Mouse (Mus musculus) E14TG2a.4 (cell line): ENCODE measurements around the gene Mov10.
A peak's percentile ranks its signal among the peaks of the same experiment; 100 is the strongest.
"Not testable (repeated sequence)": the region's sequence is repeated elsewhere in the genome, so short reads cannot be mapped to it uniquely, and the experiment has no call there.

Experiments used
- H3K27me3 ChIP-seq: 2 replicates; pipeline ENCODE4 v1.6.1; 2014; ENCODE audit warnings: low read length, control low read depth; ENCODE audit not compliant: insufficient read depth
- H3K36me3 ChIP-seq: 2 replicates; pipeline ENCODE4 v1.6.1; 2014; ENCODE audit warnings: low read length, control low read depth; ENCODE audit not compliant: insufficient read depth
- H3K4me1 ChIP-seq: replicated peaks from 2 replicates; pipeline ENCODE4 v1.6.1; 2014; ENCODE audit warnings: low read depth, low read length, control low read depth
- H3K4me3 ChIP-seq: replicated peaks from 2 replicates; pipeline ENCODE4 v1.5.1; 2014; ENCODE audit warnings: mild to moderate bottlenecking, low read length
- H3K9me3 ChIP-seq: 2 replicates; pipeline ENCODE4 v1.6.1; 2014; ENCODE audit warnings: low read length, control low read depth
- CTCF ChIP-seq: conservative IDR thresholded peaks from 2 replicates; pipeline ENCODE4 v1.5.1; 2014; ENCODE audit warnings: low read length
- NANOG ChIP-seq: IDR thresholded peaks from 2 replicates; pipeline ENCODE4 v1.6.1; 2014; ENCODE audit warnings: borderline replicate concordance, low read length, mixed read lengths
- POU5F1 ChIP-seq: IDR thresholded peaks from 2 replicates; pipeline ENCODE4 v1.6.1; 2014; ENCODE audit warnings: low read length, borderline replicate concordance

Mov10 gene

DNA sequence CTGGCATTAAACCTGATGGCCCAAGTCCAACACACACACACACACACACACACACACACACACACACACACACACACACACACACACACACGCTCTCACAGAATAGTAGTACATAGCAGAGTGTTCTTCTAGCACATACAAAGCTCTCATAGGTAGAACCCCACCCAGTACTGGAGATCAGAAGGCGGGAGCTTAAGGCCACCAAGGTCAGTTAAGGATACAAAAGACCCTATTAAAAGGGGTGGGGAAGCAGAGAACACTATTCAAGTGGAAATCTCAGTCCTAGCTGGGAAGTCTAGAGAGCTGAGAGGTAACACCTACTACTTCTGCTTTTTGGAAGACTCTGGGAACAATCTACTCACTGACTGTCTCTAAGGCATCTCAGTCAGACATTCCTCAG is 3.0 kb downstream of the Mov10 start:
- Histone ChIP-seq H3K9me3 (no peaks in the 10 kb centered on the region), H3K36me3 (peaks cover 12% of the 10 kb centered on the region; the same call in 1 of the 2 replicates), H3K4me3 (peak overlapping the region; percentile 93), H3K4me1 (peaks cover 74% of the 10 kb centered on the region), H3K27me3 (no peaks in the 10 kb centered on the region)
- peak; percentile 80 for TF ChIP-seq NANOG
- TF ChIP-seq POU5F1 = no peak

DNA sequence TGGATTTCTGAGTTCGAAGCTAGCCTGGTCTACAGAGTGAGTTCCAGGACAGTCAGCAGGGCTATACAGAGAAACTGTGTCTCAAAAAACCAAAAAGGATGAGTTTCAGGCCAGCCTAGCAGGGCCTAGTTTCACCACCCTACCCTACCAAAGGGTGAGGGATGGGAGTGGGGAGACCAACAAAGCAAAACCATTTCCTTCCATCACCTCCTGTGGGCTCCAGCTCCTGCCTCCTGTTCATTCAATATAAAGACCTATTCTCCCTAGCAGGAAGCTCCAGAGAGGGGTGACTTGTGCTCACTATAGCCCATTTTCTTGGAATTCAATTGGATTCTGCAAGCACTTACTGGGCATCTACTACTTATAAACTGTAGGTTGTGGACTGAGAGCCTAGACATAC is 3.6 kb downstream of the Mov10 start:
- Histone ChIP-seq H3K27me3 (no peaks in the 10 kb centered on the region), H3K4me1 (peaks cover 68% of the 10 kb centered on the region), H3K4me3 (peak overlapping the region; percentile 93), H3K36me3 (0 out of 2 replicates have a peak, but pooled peaks cover 12% of the 10 kb centered on the region), H3K9me3 (no peaks in the 10 kb centered on the region)
- TF ChIP-seq CTCF (no peak), POU5F1 (no peak), NANOG (peak; percentile 84)

DNA sequence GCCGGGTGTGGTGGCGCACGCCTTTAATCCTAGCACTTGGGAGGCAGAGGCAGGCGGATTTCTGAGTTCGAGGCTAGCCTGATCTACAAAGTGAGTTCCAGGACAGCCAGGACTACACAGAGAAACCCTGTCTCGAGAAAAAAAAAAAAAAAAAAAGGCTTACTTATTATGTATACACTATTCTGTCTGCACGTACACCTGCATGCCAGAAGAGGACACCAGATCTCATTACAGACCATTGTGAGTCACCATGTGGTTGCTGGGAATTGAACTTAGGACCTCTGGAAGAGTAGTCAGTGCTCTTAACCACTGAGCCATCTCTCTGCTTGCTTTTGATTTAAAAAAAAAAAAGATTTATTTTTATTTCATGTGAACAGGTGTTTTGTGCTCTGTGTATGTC is 5.1 kb downstream of the Mov10 start:
- H3K4me1 ChIP-seq = peaks cover 57% of the 10 kb centered on the region
- not testable (repeated sequence) for H3K27me3 ChIP-seq, H3K9me3 ChIP-seq
- peak overlapping the region; percentile 93 for H3K4me3 ChIP-seq
- peaks cover 12% of the 10 kb centered on the region; the same call in 1 of the 2 replicates for H3K36me3 ChIP-seq

DNA sequence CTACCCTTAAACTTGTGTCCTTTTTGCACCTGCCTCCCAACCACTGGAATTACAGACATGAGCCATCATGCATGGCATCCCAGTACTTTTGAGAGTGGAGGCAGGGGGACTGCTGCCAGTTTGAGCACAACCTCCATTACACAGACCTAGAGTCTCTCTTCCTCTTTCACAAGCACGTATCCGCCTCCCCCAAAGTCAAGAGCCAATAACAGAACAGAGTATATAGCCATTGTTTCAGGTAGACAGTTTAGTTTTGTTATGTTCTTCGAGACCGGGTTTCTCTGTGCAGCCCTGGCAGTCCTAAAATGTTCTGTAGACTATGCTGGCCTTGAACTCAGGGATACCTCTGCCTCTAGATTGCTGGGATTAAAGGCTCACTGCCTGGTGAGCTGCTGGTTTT is 6.1 kb downstream of the Mov10 start:
- Histone ChIP-seq H3K9me3 (no peaks in the 10 kb centered on the region), H3K36me3 (peaks cover 22% of the 10 kb centered on the region), H3K4me1 (peaks cover 66% of the 10 kb centered on the region), H3K4me3 (peak overlapping the region; percentile 46), H3K27me3 (no peaks in the 10 kb centered on the region)
- TF ChIP-seq POU5F1 (no peak), CTCF (no peak), NANOG (no peak)

DNA sequence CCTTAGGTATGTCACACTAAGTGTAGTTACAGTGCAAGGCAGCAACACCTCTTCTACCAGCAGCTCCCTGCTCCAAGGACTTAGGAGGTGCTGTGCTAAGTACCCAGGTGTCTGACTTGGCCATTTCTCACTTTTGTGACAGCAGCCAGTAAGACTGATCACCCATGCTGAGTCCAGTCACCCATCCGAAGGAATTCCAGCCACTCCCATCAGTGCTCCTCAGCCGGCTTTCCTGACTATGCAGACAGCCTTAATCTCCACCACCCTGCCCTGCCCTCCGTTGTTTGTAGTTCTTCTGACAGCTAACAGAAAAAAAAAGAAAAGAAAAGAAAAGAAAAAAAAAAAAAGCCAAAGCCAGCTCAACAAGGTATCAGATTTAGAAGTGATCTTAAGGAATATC is 6.6 kb downstream of the Mov10 start:
- peaks cover 68% of the 10 kb centered on the region for H3K4me1 ChIP-seq
- no peaks in the 10 kb centered on the region for H3K27me3 ChIP-seq
- H3K9me3 ChIP-seq = no peaks in the 10 kb centered on the region
- peak overlapping the region; percentile 46 for H3K4me3 ChIP-seq
- peaks cover 27% of the 10 kb centered on the region for H3K36me3 ChIP-seq
- no peak for TF ChIP-seq POU5F1
- no peak for TF ChIP-seq CTCF
- no peak for TF ChIP-seq NANOG

DNA sequence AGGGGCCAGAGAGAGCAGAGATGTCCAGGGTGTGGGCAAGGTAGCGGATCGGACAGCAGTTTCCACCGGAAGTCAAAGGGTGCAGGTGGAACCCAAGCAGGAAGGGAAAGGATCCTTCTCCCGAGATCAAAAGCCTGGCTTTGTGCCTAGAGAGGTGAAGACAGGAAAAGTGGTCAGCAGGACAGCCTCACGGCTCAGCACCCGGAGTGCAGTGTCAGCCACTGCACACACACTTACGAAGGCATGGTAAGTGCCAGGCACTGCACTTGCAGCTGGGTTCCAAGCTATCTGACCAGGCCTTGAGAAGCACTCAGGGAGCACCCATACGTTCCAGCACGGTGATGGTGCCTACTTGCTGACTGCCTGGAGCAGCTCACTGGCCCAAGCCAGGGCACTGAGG is 12.8 kb downstream of the Mov10 start:
- Histone ChIP-seq H3K9me3 (no peaks in the 10 kb centered on the region), H3K36me3 (peaks cover 76% of the 10 kb centered on the region), H3K4me1 (peaks cover 64% of the 10 kb centered on the region), H3K27me3 (no peaks in the 10 kb centered on the region), H3K4me3 (peak overlapping the region; percentile 3; the same call in 1 of the 2 replicates)
- TF ChIP-seq POU5F1 (no peak), NANOG (no peak), CTCF (no peak)

DNA sequence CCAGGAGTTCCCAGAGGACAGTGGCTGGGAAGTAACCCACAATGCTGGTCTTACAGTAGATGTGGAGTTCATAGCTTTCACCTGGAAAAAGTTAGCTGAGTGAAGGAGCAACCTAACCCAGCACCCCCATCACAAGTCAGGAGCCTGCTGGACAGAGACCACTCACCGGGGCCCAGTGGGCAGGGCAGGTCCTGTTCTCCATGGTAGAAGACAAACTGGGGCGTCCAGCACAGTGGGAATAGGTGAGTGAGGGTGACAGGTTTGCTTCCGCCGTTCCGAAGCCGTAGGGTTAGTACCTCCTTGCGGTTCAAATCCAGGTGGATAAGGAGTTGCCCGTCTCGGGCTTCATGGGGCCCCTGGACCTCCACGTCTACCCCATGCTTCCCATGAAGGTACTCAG is 14.1 kb downstream of the Mov10 start:
- Histone ChIP-seq H3K36me3 (peaks cover 89% of the 10 kb centered on the region), H3K4me3 (peak overlapping the region; percentile 29; the same call in 1 of the 2 replicates), H3K27me3 (no peaks in the 10 kb centered on the region), H3K9me3 (no peaks in the 10 kb centered on the region), H3K4me1 (peaks cover 76% of the 10 kb centered on the region)
- TF ChIP-seq CTCF (no peak), POU5F1 (no peak), NANOG (no peak)

DNA sequence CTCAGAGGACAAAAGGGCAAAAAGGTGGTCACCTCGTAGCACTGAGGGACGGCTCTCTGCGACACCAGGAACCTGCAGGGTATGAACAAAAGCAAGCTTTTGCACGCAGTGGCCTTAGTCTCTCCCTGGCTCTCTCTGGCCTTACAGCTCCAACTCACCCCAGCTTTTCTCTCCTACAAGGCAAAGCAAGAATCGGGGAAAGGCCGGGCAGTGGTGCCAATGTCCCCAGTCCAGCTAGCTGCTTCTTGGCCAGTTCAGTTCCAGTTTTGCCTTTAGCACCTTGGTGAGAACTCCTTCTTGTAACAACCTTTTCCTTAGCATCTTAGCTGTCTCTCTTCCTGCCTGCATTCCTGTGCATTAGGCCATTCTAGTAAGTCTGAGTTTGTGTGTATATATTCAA is 16.9 kb downstream of the Mov10 start:
- Histone ChIP-seq H3K4me3 (no peak overlapping the region), H3K27me3 (no peaks in the 10 kb centered on the region), H3K4me1 (peaks cover 80% of the 10 kb centered on the region), H3K9me3 (no peaks in the 10 kb centered on the region), H3K36me3 (peaks cover 95% of the 10 kb centered on the region)
- TF ChIP-seq POU5F1 (no peak), CTCF (no peak), NANOG (no peak)

DNA sequence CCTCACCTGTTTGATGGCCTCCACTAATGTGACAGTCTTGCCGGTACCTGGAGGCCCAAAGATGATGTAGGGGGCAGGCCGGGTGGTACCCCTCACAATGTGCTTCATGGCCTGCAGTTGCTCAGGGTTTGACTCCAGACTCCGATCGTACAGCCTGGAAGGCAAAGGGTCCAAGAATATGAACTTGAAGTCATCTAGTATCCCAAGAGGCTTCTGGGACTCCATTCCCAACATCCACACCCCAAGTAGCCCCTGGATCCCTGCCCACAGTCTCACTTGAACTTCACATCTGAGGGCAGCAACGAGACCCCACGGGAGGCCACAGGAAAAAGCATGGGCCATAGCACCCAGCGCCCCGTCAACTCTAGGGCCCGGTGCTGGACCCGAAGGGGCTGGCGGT is 17.7 kb downstream of the Mov10 start:
- Histone ChIP-seq H3K27me3 (no peaks in the 10 kb centered on the region), H3K36me3 (peaks cover 95% of the 10 kb centered on the region), H3K4me1 (peaks cover 80% of the 10 kb centered on the region), H3K4me3 (no peak overlapping the region), H3K9me3 (no peaks in the 10 kb centered on the region)
- TF ChIP-seq NANOG (no peak), CTCF (no peak), POU5F1 (no peak)

DNA sequence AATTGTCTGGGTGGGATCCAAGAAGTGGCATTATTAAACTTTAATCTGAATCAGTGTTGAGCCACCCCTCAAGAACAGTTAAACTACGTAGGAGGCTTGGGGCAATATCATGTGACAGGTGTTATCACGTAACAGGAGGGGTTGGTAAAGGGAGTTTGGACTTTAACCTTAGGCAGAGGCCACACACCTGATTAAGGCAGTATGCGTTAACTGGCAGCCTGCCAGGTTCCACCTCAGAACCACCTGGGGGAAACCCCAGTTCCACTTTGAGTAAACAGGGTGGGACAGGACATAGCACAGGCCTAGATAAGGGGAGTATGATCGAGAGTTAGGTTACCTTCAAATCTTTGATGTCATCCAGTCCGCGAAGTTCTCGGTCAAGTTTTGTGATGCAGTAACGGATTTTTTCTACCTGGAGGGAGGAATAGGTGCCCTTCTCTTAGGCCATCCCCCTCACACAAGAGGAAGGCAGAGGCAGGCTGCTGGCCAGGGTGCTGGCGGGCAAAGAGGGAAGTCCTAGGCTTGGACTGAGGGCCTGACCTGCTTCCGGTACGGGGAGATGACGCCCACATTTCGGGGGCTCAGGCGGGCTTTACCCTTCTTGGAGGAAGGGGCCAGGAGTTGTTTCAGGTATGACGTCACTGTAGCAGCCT is 21.8 kb downstream of the Mov10 start:
- Histone ChIP-seq H3K27me3 (no peaks in the 10 kb centered on the region), H3K36me3 (peaks cover 96% of the 10 kb centered on the region), H3K9me3 (no peaks in the 10 kb centered on the region), H3K4me3 (peak overlapping the region; percentile 57; the same call in 1 of the 2 replicates), H3K4me1 (peaks cover 95% of the 10 kb centered on the region)
- TF ChIP-seq NANOG = no peak
- no peak for TF ChIP-seq POU5F1
- TF ChIP-seq CTCF = no peak
